Mouse (Mus musculus): ENCODE measurements around the gene Zfp536.

GRCm38 (mm10) chr7:37737191-37737590 lies 36.2 kb downstream of the Zfp536 start:
- no peak for TF ChIP-seq CTCF (IDR thresholded peaks at IDR 0.05; ENCODE audit: control insufficient read depth, insufficient read depth, low read length)
- no peak for TF ChIP-seq POLR2A (IDR thresholded peaks at IDR 0.05; ENCODE audit: borderline replicate concordance, control insufficient read depth, low read depth, low read length)
